Mouse (Mus musculus) c-Kit-positive CD71-positive TER-119-positive erythroid progenitor cells, embryonic 14.5 days (primary cell): ENCODE measurements around the gene Prok1.
A peak's percentile ranks its signal among the peaks of the same experiment; 100 is the strongest.

Experiments
- DNase-seq: peaks from one replicate; pipeline ENCODE4 v3.0.0-alpha.2; 2013; ENCODE audit warnings: low spot score

The Prok1 gene

GRCm38 (mm10) chr3:107239607-107240006, at the start of gene Prok1:
Gene Prok1 (minus strand): TSS chr3:107239707.
- DNase-seq: no peak

- DNase-seq: no peak
Measured at GRCm38 (mm10) chr3:107287346-107287745, 47.8 kb upstream of the Prok1 start.

- no peak for DNase-seq
Measured at GRCm38 (mm10) chr3:107286123-107286522, 46.6 kb upstream of the Prok1 start.

GRCm38 (mm10) chr3:107278479-107279269, 39.2 kb upstream of the Prok1 start, which contains the start of gene Lamtor5:
Gene Lamtor5 (plus strand): TSS chr3:107278858.
- DNase-seq: peak; percentile 81

- DNase-seq: no peak
Measured at GRCm38 (mm10) chr3:107276626-107277025, 37.1 kb upstream of the Prok1 start.

GRCm38 (mm10) chr3:107275996-107276395, 36.5 kb upstream of the Prok1 start:
- DNase-seq: no peak

- DNase-seq: no peak
Measured at GRCm38 (mm10) chr3:107275351-107275750, 35.8 kb upstream of the Prok1 start.

- peak; percentile 55 for DNase-seq
Measured at GRCm38 (mm10) chr3:107273820-107274219, 34.3 kb upstream of the Prok1 start.

- no peak for DNase-seq
Measured at GRCm38 (mm10) chr3:107272433-107272832, 32.9 kb upstream of the Prok1 start.

- DNase-seq: no peak
Measured at GRCm38 (mm10) chr3:107266814-107267345, 27.4 kb upstream of the Prok1 start.

- DNase-seq: no peak
Measured at GRCm38 (mm10) chr3:107261851-107262165, 22.3 kb upstream of the Prok1 start.

GRCm38 (mm10) chr3:107260956-107261850, 21.7 kb upstream of the Prok1 start:
- DNase-seq: no peak

GRCm38 (mm10) chr3:107257924-107258323, 18.4 kb upstream of the Prok1 start:
- DNase-seq: no peak

- no peak for DNase-seq
Measured at GRCm38 (mm10) chr3:107256724-107257123, 17.2 kb upstream of the Prok1 start.

- DNase-seq: no peak
Measured at GRCm38 (mm10) chr3:107255992-107256391, 16.5 kb upstream of the Prok1 start.

GRCm38 (mm10) chr3:107253925-107254324, 14.4 kb upstream of the Prok1 start:
- no peak for DNase-seq

GRCm38 (mm10) chr3:107252035-107252434, 12.5 kb upstream of the Prok1 start:
- no peak for DNase-seq

GRCm38 (mm10) chr3:107250320-107250719, 10.8 kb upstream of the Prok1 start:
- no peak for DNase-seq

GRCm38 (mm10) chr3:107249042-107249441, 9.5 kb upstream of the Prok1 start:
- no peak for DNase-seq

GRCm38 (mm10) chr3:107246876-107247275, 7.4 kb upstream of the Prok1 start:
- no peak for DNase-seq

GRCm38 (mm10) chr3:107241389-107242094, 2.0 kb upstream of the Prok1 start:
- DNase-seq: no peak

- no peak for DNase-seq
Measured at GRCm38 (mm10) chr3:107238471-107238980, 981 bp downstream of the Prok1 start.
